Mouse (Mus musculus): ENCODE data around the gene Galntl5.
"Not testable (repeated sequence)": the region's sequence is repeated elsewhere in the genome, so short reads cannot be mapped to it uniquely, and the experiment has no call there.

Galntl5 gene

DNA sequence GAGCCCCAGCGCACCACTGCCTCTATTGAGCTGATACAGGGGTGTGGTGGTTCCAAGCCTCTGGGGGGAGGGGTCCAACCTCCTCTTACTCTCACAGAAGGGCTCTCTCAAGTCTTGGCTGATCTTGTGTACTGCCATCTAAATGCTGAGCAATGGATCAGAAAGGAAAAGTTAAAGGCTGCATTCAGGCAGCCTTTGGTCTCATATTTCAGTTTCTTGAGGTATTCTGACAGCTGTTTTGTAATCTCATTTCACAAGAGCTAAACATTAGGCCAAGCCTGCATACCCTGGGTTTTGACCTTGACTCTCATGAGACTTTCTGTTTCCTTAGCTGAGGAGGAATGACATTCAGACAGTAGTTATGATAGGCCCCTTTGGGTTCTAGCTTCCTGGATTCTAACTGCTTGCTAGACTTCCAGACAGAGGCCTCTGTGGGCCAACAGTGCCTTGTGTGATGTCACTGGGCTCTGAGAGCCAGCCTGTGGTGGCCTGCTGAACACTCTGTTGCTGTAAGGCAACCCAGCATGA is at the start of gene Galntl5:
Gene Galntl5, plus strand, starts transcription at position 457 of the 528 bp plus-strand sequence.
- no peak for DNase-seq (ENCODE audit: low spot score)

GRCm38 (mm10) chr5:25146705-25147104 is 34.6 kb upstream of the Galntl5 start:
- DNase-seq (ENCODE audit: low spot score), result no peak

- no peak for DNase-seq (ENCODE audit: low spot score)
Measured at GRCm38 (mm10) chr5:25149331-25149965, 31.8 kb upstream of the Galntl5 start.

- no peak for DNase-seq (ENCODE audit: low spot score)
Measured at GRCm38 (mm10) chr5:25153491-25153890, 27.8 kb upstream of the Galntl5 start.

DNA sequence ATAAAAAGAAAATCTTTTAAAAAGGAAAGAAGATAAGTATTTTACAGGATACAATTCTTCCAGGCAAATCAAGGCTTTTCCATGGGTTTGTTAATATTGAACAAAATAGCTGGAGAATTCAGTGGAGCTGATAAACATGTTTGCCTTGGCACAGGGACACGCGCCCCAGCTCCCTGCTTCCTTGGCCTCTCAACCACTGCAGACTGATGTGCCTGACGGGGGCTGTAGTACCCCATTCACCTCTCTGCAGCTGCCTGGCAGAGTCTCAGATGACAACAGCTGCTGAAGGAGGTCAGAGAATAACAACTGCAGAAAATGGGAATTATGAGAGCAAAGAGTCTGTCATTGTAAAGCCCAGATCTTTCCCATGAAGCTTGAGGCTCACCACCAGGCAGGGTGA is 27.3 kb upstream of the Galntl5 start:
- DNase-seq (ENCODE audit: low spot score), result no peak

GRCm38 (mm10) chr5:25154823-25155222 is 26.4 kb upstream of the Galntl5 start:
- no peak for DNase-seq (ENCODE audit: low spot score)

- DNase-seq (ENCODE audit: low spot score), result no peak
Measured at GRCm38 (mm10) chr5:25155351-25155750, 25.9 kb upstream of the Galntl5 start.

- no peak for DNase-seq (ENCODE audit: low spot score)
Measured at GRCm38 (mm10) chr5:25157136-25157535, 24.1 kb upstream of the Galntl5 start.

GRCm38 (mm10) chr5:25160515-25160914 is 20.7 kb upstream of the Galntl5 start:
- peak; percentile 45 for DNase-seq (ENCODE audit: low spot score)

DNA sequence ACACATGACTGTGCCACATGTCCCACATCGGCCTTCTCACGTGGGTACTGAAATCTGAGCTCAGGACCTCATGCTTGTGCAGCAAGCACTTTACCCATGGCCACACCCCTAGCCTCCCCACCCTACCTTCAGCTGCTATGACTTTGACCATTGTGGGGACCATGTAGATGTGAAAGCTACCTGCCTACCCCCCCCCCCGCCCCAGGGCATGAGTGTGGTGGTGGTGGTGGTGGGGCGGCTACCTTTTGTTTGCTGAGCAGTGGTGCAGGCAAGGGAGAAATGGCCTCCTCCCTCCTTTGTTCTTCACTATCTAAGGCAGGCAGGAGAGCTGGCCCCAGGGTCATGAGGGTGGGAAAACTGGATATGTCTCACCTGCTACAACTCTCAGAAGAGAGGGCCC is 18.3 kb upstream of the Galntl5 start:
- DNase-seq (ENCODE audit: low spot score), result no peak

DNA sequence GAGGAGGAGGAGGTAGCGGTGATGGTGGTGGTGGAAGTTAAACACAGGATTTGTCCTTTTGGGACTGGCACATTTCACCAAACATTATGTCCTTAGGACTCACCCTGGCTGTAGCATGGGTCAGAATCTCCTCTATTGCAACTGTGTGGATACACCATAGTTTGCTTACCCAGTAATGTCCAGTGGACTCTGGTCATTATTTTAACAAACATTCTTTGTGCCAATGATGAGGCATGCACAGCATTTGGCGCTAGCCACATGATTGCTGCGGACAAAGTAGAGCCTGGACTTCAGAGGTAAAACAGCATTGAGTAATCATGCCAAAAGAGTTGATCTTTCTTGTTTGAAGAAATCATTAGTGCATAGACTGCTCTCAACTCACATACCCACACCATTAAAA is 17.3 kb upstream of the Galntl5 start:
- DNase-seq (ENCODE audit: low spot score), result no peak

DNA sequence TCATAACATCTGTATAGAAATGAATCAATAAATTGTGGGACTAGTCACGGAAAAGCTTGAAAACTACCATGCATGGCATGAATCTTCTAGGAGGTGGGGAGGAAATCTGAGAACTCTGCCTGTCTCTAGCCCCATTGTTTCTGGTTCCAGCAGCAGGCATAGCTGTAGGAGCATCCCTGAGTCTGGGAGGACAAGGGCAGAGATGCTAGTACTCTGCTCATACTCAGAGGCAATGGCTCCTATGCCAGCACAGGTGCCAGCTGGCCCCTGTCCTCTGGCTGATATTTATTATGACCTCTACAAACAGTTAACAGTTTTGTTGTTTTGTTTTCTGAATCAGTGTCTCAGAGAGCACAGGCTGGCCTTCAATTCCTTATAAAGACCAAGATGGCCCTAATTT is 16.9 kb upstream of the Galntl5 start:
- DNase-seq (ENCODE audit: low spot score), result no peak

DNA sequence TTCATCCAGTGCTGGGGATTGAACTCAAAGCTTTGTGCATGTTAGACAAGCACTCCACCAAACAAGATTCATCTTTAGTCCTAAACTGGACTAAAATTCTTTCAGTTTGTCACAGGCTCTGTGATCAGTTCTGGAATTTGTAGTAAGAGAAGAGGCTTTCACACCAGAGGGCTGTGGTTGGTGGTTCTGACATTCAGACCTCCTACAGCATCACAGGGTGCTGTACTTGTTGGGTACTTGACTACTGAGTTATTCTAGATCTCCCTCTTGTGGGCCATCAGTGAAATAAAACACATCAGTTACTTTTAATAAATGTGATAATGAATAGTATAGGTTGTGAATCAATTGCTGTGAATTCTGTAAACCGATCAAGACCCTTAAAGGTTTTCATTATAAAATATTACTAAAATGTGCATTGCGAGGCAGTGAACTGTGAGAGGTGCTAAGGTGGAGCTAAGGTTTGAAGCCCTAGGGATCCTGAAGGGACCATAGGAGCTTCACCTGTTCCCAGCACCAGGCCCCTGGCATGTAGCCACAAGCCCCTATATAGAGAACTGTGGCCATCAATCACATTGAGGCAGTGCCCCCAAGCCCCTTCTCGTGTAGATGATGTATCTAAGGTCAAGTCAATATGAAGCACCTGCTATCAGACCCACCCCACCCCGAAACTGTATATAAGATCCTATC is 16.0 kb upstream of the Galntl5 start:
- DNase-seq (ENCODE audit: low spot score), result no peak

GRCm38 (mm10) chr5:25165789-25166135 is 15.5 kb upstream of the Galntl5 start:
- no peak for DNase-seq (ENCODE audit: low spot score)

GRCm38 (mm10) chr5:25166665-25167064 is 14.6 kb upstream of the Galntl5 start:
- DNase-seq (ENCODE audit: low spot score), result no peak

DNA sequence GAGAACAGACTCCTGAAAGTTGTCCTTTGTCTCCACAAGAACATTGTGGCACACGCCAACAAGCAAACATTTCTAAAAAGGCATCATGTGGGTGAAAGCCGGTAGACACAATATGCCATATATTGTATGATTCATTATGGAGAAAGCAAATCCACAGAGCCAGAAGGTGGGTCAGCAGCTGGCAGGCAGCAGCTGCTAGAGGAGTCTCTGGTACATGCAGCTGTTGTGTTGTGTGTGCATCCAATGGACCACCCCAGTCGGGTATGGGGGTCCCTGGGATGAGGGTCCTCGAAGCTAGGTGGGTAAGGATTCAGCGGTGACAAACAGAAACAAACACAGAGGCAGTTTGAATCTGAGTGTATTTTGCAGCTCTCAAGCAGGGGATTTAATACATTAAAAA is 3.3 kb upstream of the Galntl5 start:
- DNase-seq (ENCODE audit: low spot score), result not testable (repeated sequence)

GRCm38 (mm10) chr5:25178543-25178942 is 2.7 kb upstream of the Galntl5 start:
- DNase-seq (ENCODE audit: low spot score), result not testable (repeated sequence)

DNA sequence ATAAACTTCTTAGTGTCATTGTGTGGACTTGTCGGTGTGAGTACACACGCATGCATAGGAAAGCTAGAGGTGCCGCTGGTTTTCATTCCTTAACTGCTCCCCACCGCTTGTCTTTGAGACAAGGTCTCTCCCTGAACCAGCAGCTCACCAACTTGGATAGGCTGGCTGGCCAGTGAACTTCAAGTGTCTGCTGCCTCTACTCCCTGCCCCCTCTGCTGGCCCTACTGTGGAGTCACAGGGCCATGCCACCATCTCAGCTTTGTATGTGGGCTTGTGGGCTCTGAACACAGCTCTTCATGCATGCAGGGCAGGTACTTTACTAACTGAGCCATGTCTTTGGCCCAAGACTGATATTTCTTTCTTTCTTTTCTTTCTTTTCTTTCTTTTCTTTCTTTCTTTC is 2.0 kb upstream of the Galntl5 start:
- no peak for DNase-seq (ENCODE audit: low spot score)

GRCm38 (mm10) chr5:25179936-25180488 is 1.2 kb upstream of the Galntl5 start:
- DNase-seq (ENCODE audit: low spot score), result no peak

DNA sequence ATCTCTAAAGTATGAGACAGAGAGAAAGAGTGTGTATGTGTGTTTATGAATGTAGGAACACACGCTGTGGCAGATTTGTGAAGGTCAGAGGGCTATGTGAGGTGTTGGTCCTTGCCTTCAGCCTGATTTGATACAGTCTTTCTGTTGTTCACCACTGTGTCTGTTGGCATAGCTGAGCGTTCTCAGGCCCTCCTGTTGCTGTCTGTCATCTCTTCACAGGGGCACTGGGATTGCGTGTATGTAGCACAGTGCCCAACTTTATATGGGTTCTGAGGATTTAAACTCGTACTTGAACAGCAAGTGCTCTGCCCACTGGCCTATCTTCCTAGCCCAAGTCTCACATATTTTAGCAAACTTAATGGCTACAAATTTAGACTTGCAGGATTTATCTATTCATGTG is 2.3 kb downstream of the Galntl5 start:
- DNase-seq (ENCODE audit: low spot score), result no peak

- no peak for DNase-seq (ENCODE audit: low spot score)
Measured at GRCm38 (mm10) chr5:25184594-25184993, 3.3 kb downstream of the Galntl5 start.

- no peak for DNase-seq (ENCODE audit: low spot score)
Measured at GRCm38 (mm10) chr5:25187727-25188126, 6.5 kb downstream of the Galntl5 start.

- no peak for DNase-seq (ENCODE audit: low spot score)
Measured at GRCm38 (mm10) chr5:25188802-25189201, 7.5 kb downstream of the Galntl5 start.
